Mouse (Mus musculus) T-cell, adult 66 days (primary cell): Measurements from ENCODE around the gene Gdf7. TPM values are rescaled to one million over a fixed set of nuclear protein-coding genes. Genes with fewer than 3 reads are reported as not detected.

ENCODE experiments used
- total RNA-seq, 2 experiments: library from RNA; stranded (reverse); gene quantifications; 3 replicates in 1 of 2; 4 replicates in 1 of 2; pipeline ENCODE4 v1.2.4; 2023

Gdf7 gene
- not detected for total RNA-seq

GRCm38 (mm10) chr12:8301841-8302431, at the start of gene Gdf7:
Gene Gdf7, minus strand, starts transcription at chr12:8301954.

DNA sequence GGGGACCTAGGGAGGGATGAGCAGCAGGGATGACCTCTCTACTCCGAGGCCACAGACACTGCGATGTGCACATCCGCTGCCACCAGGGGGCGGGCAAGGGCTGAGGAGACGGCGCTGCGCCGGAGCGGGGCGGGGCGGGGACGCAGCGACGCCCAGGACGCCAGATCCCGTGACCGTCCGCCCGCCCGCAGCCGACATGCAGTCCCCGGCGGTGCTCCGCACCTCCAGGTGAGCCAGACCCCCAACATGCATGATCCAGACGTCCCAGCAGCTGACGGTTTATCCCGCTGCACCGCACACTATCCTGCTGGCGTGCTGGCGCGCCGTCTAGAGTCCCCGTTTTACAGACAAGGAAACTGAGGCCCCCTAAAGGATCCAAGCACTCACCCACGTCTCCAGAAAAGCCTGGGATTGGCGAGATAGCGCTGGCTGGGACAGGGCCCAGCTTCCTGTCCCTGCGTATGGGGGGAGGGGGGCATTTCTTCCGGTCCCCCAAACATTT, 11.6 kb upstream of the Gdf7 start, which contains the start of gene Hs1bp3:
Gene Hs1bp3 (plus strand): TSS at position 163 of the 502 bp plus-strand sequence.

Other genes with a start within 250 kb of the Gdf7 start
- gene Ldah, start 93.8 kb downstream of the Gdf7 start, total RNA-seq = 10 to 100 TPM; 44.2 to 46.6 TPM
- 1 to 10 TPM; 7.1 to 9.8 TPM for gene Hs1bp3, start 11.5 kb upstream of the Gdf7 start, total RNA-seq
- gene Rhob, start 198.1 kb upstream of the Gdf7 start, total RNA-seq = 10 to 100 TPM; 31.4 to 32.3 TPM